Mouse (Mus musculus) hindlimb bud, embryonic 11.5 days (tissue): ENCODE measurements around the gene Grin2d.

Experiments used
- DNase-seq: peaks from one replicate; pipeline ENCODE4 v3.0.0-alpha.2; 2012; ENCODE audit warnings: low read depth, low spot score; ENCODE audit errors: extremely low spot score

Grin2d gene

GRCm38 (mm10) chr7:45785388-45786135, 92.6 kb downstream of the Grin2d start:
- no peak for DNase-seq

- DNase-seq, result peak; percentile 78
These were observed 93.4 kb downstream of the Grin2d start, which contains the start of gene Sult2b1 for GRCm38 (mm10) chr7:45784524-45785372. Sult2b1 (minus strand) TSS chr7:45784669.

GRCm38 (mm10) chr7:45783511-45784091, 94.6 kb downstream of the Grin2d start, which contains the start of gene Lmtk3:
Lmtk3 (plus strand) TSS chr7:45783738.
- DNase-seq, result no peak

- no peak for DNase-seq
These were observed 95.9 kb downstream of the Grin2d start for GRCm38 (mm10) chr7:45782271-45782670.
